Mouse (Mus musculus) NIH3T3 (cell line): ENCODE measurements around the gene Fip1l1.

Source experiments
- DNase-seq: peaks from one replicate; pipeline ENCODE4 v3.0.0-alpha.2; 2012; ENCODE audit warnings: low read depth

Gene Fip1l1

GRCm38 (mm10) chr5:74535240-74536021 lies at the start of gene Fip1l1:
Gene Fip1l1, plus strand, starts transcription at chr5:74535449.
- DNase-seq, result peak; percentile 99

GRCm38 (mm10) chr5:74492705-74493104 lies 42.5 kb upstream of the Fip1l1 start:
- peak; percentile 70 for DNase-seq

- peak; percentile 88 for DNase-seq
These were observed 23.6 kb upstream of the Fip1l1 start for GRCm38 (mm10) chr5:74511686-74512085.

- no peak for DNase-seq
These were observed 8.2 kb upstream of the Fip1l1 start for GRCm38 (mm10) chr5:74527025-74527424.

- no peak for DNase-seq
These were observed 4.5 kb upstream of the Fip1l1 start for GRCm38 (mm10) chr5:74530785-74531184.

- peak; percentile 98 for DNase-seq
These were observed 3.5 kb upstream of the Fip1l1 start, which contains the start of gene Scfd2 for GRCm38 (mm10) chr5:74531630-74532280. Gene Scfd2, minus strand, starts transcription at chr5:74531759.

- peak; percentile 46 for DNase-seq
These were observed 1.1 kb downstream of the Fip1l1 start for GRCm38 (mm10) chr5:74536180-74536947.

GRCm38 (mm10) chr5:74545606-74546005 lies 10.4 kb downstream of the Fip1l1 start:
- no peak for DNase-seq

- DNase-seq, result peak; percentile 13
These were observed 14.3 kb downstream of the Fip1l1 start for GRCm38 (mm10) chr5:74549566-74549965.

GRCm38 (mm10) chr5:74561151-74561550 lies 25.9 kb downstream of the Fip1l1 start:
- DNase-seq, result no peak

GRCm38 (mm10) chr5:74571767-74572166 lies 36.5 kb downstream of the Fip1l1 start:
- no peak for DNase-seq

- DNase-seq, result no peak
These were observed 53.9 kb downstream of the Fip1l1 start for GRCm38 (mm10) chr5:74589133-74589532.

GRCm38 (mm10) chr5:74591413-74591812 lies 56.2 kb downstream of the Fip1l1 start:
- DNase-seq, result peak; percentile 34

GRCm38 (mm10) chr5:74593147-74593546 lies 57.9 kb downstream of the Fip1l1 start:
- no peak for DNase-seq

- peak; percentile 12 for DNase-seq
These were observed 64.8 kb downstream of the Fip1l1 start for GRCm38 (mm10) chr5:74600010-74600409.

- DNase-seq, result peak; percentile 48
These were observed 65.9 kb downstream of the Fip1l1 start for GRCm38 (mm10) chr5:74601171-74601570.

- DNase-seq, result peak; percentile 64
These were observed 66.7 kb downstream of the Fip1l1 start for GRCm38 (mm10) chr5:74601965-74602364.

- DNase-seq, result no peak
These were observed 67.1 kb downstream of the Fip1l1 start for GRCm38 (mm10) chr5:74602371-74602770.

GRCm38 (mm10) chr5:74603306-74603705 lies 68.1 kb downstream of the Fip1l1 start:
- no peak for DNase-seq

- no peak for DNase-seq
These were observed 71.0 kb downstream of the Fip1l1 start for GRCm38 (mm10) chr5:74606213-74606612.

- no peak for DNase-seq
These were observed 75.3 kb downstream of the Fip1l1 start for GRCm38 (mm10) chr5:74610511-74610910.

- DNase-seq, result no peak
These were observed 77.5 kb downstream of the Fip1l1 start for GRCm38 (mm10) chr5:74612713-74613112.
